Mouse (Mus musculus) forebrain, embryonic 12.5 days (tissue): Measurements from ENCODE around the gene Adra1b. TPM values are rescaled to one million over a fixed set of nuclear protein-coding genes. Genes with fewer than 3 reads are reported as not detected.
A peak's percentile ranks its signal among the peaks of the same experiment; 100 is the strongest.

Experiments used
- ATAC-seq: fragments of 200-750 bp; cut with Nextera tagmentation; 2 replicates; pipeline ENCODE4 v1.8.0; 2017; ENCODE audit warnings: moderate TSS enrichment; ENCODE audit not compliant: low FRiP score
- H3K27ac ChIP-seq: fragments of 300-500 bp; sonication (generic); 2 replicates; pipeline ENCODE4 v1.5.1; 2016; ENCODE audit warnings: mild to moderate bottlenecking
- H3K27me3 ChIP-seq: fragments of 300-500 bp; sonication (generic); 2 replicates; pipeline ENCODE4 v1.6.1; 2016; ENCODE audit warnings: mild to moderate bottlenecking
- H3K36me3 ChIP-seq: fragments of 300-500 bp; sonication (generic); replicated peaks from 2 replicates; pipeline ENCODE4 v1.6.1; 2016; ENCODE audit warnings: mild to moderate bottlenecking
- H3K4me1 ChIP-seq: fragments of 300-500 bp; sonication (generic); 2 replicates; pipeline ENCODE4 v1.6.1; 2016
- H3K4me2 ChIP-seq: fragments of 300-500 bp; sonication (generic); 2 replicates; pipeline ENCODE4 v1.6.1; 2016; ENCODE audit warnings: mild to moderate bottlenecking, moderate library complexity
- H3K4me3 ChIP-seq: fragments of 300-500 bp; sonication (generic); replicated peaks from 2 replicates; pipeline ENCODE4 v1.5.1; 2016; ENCODE audit warnings: mild to moderate bottlenecking
- H3K9ac ChIP-seq: fragments of 300-500 bp; sonication (generic); 2 replicates; pipeline ENCODE4 v1.6.1; 2016; ENCODE audit warnings: mild to moderate bottlenecking
- H3K9me3 ChIP-seq: fragments of 300-500 bp; sonication (generic); 2 replicates; pipeline ENCODE4 v1.6.1; 2016
- WGBS: fragments of 180-500 bp; shearing (Covaris S2); methylation state at CpG from one replicate; pipeline ENCODE4 v1.1.7; 2016; 5-methylcytosine and 5-hydroxymethylcytosine counted together
- polyA plus RNA-seq: library from polyadenylated mRNA; unstranded; fragments of >200 nt; fragmentation: Nextera tagmentation; extraction: Ambion mirVana; gene quantifications from 2 replicates; pipeline ENCODE4 v1.2.1, GENCODE M21; 2016

Adra1b gene
- polyA plus RNA-seq, 1 experiment from 2014 or later, result 0.37 TPM

DNA sequence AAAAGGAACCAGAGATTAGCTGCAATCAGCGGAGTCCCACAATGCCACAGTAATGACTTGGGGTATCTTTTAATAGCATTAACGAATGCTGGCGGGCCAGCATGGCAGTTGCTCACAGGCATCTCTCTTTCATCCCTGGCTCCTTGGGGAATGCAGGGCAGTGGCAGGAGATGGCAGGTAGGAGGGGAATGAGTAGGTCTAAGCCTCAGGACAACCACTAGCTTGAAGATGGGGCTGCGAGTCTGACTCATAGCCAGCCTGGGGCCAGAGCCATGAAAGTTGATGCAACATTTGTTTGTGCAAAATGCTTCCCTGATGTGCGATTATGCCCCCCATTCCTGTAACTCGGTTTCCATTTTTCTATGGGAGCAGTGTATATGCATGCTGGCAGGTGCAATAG is 25.2 kb upstream of the Adra1b start:
- H3K4me1 ChIP-seq, result peaks cover 3% of the 10 kb centered on the region; the same call in 1 of the 2 replicates

DNA sequence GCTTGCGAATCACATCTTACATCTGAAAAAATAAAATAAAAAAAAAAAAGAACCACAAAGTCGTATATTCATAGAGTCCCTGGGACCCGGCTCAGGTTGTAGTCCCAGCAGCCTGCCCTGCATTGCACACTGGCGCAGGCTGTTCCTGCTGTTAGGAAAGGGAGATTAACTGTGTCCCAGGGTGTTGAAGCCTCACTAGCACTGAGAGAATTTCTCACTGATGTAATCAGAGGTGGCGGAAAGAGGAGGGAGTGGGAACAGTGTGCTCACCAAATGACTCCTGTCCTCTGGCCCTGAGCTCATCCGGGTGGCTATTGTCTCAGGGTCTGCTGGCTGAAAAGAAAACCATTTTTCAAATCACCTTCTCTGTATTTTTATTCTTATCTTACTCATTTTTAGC is 24.6 kb upstream of the Adra1b start:
- peak; percentile 58; the same call in 1 of the 2 replicates for ATAC-seq
- 23% methylated on average over 6 of the region's 6 CpGs for WGBS
- no peaks in the 10 kb centered on the region for H3K9me3 ChIP-seq
- H3K4me2 ChIP-seq, result no peak overlapping the region
- H3K9ac ChIP-seq, result no peak overlapping the region
- no peak overlapping the region for H3K27ac ChIP-seq
- 0 out of 2 replicates have a peak, but pooled peaks cover 7% of the 10 kb centered on the region for H3K27me3 ChIP-seq
- H3K4me3 ChIP-seq, result no peak overlapping the region
- H3K36me3 ChIP-seq, result no peaks in the 10 kb centered on the region
- peaks cover 3% of the 10 kb centered on the region; the same call in 1 of the 2 replicates for H3K4me1 ChIP-seq

More for the DNA sequence above, 25.2 kb upstream of the Adra1b start:
- Histone ChIP-seq H3K4me2 (no peak overlapping the region), H3K27me3 (0 out of 2 replicates have a peak, but pooled peaks cover 7% of the 10 kb centered on the region), H3K4me3 (no peak overlapping the region), H3K27ac (no peak overlapping the region), H3K9me3 (no peaks in the 10 kb centered on the region), H3K36me3 (no peaks in the 10 kb centered on the region), H3K9ac (no peak overlapping the region)
- WGBS, result 25% methylated on average over 6 of the region's 6 CpGs
- no peak; the same call in 1 of the 2 replicates for ATAC-seq

DNA sequence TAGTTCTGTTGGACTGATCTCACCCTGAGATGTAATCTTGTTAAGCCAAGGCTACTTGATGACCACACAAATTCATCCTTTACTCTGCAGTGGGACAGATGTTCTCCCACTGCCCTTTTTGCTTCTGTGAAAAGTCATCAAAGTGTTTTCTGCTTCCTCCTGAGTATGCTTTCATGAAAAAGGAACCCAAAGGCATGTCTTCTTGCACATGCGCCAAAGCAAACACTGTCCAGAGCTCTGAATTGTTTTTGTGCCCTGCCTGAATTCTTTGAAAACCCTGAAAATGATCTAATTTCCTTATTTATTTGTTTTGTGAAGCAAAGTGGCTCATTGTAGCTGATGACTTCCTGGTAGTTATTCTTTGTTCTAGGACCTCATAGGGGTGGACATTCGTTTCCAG is 20.7 kb upstream of the Adra1b start:
- Histone ChIP-seq H3K4me1 (peaks cover 3% of the 10 kb centered on the region; the same call in 1 of the 2 replicates), H3K4me2 (no peak overlapping the region), H3K36me3 (no peaks in the 10 kb centered on the region), H3K9me3 (no peaks in the 10 kb centered on the region), H3K27ac (no peak overlapping the region), H3K4me3 (no peak overlapping the region), H3K9ac (no peak overlapping the region), H3K27me3 (no peaks in the 10 kb centered on the region)
- WGBS, result 72% methylated on average over 2 of the region's 2 CpGs
- no peak for ATAC-seq

DNA sequence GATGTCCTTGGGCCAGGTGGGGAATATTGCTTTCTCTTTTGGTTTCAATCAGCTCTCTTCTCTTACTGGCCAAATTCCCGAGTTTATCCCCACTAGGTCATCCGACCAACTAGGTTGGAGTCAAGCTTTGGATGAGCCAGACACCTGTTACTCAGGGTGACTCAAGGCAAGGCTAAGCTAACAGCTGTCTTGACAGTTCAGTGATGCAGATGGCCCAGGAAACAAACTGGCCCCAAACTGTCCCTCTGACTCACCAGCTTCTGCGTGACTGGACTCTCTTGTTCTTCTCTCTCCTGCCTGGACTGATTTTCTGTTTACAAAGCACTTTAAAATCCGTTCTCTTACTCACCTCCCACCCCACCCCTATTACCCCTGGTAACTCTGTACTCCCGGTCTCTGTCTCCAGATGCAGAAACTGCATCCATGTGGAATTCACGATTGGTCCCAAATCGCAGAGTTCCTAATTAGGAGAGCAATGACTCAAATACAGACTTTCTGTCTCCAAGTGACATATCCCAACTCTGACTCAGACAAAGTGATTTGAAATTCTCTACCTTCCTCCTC is 18.6 kb upstream of the Adra1b start:
- H3K36me3 ChIP-seq, result no peaks in the 10 kb centered on the region
- no peak for ATAC-seq
- 85% methylated on average over 7 of the region's 7 CpGs for WGBS

DNA sequence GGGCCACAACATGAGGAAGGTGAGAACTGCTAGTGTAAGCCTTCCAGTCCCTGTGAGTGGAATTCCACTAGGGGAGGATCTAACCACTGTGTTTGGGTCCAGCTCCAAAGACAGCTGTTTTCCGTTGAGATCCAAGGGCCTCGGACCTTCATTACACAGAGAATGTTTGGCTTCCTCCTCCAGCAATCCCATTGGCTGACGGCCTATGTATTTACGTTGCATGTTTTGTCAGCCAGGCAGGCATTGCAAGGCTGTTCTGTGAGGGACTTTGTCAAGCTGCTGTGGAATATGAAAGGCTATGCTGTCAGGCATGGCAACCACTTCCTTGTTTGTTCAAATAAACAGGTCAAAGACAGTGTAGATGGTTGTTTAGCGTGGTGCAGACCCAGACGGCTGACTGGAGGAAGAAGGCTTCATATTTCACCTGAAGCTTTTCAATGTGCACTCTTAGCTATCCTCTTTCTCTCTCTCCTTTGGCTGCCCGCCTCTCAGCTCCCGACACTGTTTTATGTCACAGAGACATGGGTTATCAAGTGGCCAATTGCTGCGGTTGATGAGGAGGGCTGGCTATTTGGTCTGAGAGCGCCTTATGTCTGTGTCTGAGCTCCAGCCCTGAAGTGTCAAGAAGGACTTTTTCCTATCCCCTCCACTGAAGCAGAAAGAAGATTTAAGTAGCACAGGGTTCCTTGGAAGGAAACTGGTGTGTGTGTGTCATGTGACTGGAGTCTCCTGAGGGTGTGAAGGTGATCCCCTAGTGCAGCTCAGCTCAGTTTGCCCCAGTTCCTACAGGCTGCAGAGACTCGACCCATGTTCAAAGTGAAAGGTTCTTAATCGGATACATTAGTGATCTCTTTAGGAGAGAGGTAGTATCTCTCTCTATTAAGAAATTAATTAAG is 13.8 kb upstream of the Adra1b start:
- Histone ChIP-seq H3K9me3 (no peaks in the 10 kb centered on the region), H3K27ac (no peak overlapping the region), H3K27me3 (no peaks in the 10 kb centered on the region), H3K4me2 (no peak overlapping the region), H3K36me3 (no peaks in the 10 kb centered on the region), H3K9ac (no peak overlapping the region), H3K4me1 (no peaks in the 10 kb centered on the region), H3K4me3 (no peak overlapping the region)
- no peak for ATAC-seq
- WGBS, result 77% methylated on average over 12 of the region's 12 CpGs

More for the DNA sequence above, 18.6 kb upstream of the Adra1b start:
- Histone ChIP-seq H3K4me1 (no peaks in the 10 kb centered on the region), H3K9ac (no peak overlapping the region), H3K9me3 (no peaks in the 10 kb centered on the region), H3K27me3 (no peaks in the 10 kb centered on the region), H3K27ac (no peak overlapping the region), H3K4me2 (no peak overlapping the region), H3K4me3 (no peak overlapping the region)

DNA sequence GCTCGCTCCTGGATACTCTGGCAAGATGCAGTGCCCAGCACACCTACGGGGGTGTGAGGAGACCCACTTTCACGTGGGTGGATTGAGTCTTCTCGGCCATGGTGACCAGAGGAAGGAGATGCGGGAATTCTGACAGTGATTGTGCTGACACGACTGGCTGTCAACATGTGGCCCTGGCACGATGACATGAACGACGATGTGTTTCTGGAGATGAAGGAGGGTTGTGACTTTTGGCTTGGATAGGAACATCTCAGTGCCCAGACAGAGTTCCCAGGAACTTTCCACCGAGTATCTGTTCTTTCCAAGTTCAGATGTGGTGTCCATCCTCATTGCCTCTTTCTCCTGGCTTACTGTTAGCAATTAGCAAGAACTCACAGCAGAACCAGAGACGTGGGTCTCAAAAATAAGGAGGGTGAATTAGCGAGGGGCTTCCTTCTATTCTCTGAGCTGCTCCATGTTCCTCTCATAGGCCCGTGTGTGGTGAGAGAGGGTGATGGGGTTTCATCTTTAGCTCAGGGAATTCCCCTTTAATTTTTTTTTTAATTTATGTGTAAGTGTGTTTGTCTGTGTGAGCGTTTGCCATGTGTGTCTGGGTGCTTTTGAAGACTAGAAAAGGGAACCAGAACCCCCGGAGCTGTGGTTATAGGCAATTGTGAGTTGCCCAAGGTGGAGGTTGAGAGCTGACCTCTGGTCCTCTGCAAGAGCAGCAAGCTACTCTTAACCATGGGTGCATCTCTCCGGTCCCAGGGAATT is 11.3 kb upstream of the Adra1b start:
- Histone ChIP-seq H3K36me3 (no peaks in the 10 kb centered on the region), H3K4me1 (no peaks in the 10 kb centered on the region), H3K9me3 (no peaks in the 10 kb centered on the region), H3K27ac (no peak overlapping the region), H3K4me2 (no peak overlapping the region), H3K27me3 (no peaks in the 10 kb centered on the region), H3K9ac (no peak overlapping the region), H3K4me3 (no peak overlapping the region)
- ATAC-seq, result no peak
- WGBS, result 93% methylated on average over 16 of the region's 16 CpGs

DNA sequence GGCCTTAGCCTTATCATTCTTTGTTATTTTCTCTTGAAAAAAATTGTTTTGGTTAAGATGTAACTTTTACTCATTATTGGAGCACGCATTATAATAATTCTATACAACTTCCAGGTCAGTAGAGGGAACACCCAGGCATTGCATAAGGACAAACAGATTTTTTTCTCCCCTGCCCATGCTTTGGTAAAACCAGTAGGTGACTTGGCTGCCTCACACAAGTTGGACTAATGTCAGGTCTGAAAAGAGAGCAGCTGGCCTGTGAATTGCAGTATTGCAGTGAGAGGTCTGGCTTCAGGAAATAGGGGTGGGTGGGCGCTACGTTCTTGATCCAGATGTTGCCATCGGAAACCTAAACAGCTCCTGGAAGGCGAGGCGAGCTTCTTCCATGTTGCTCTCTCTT is 10.6 kb upstream of the Adra1b start:
- Histone ChIP-seq H3K4me3 (no peak overlapping the region), H3K36me3 (no peaks in the 10 kb centered on the region), H3K4me2 (no peak overlapping the region), H3K27ac (no peak overlapping the region), H3K9ac (no peak overlapping the region), H3K4me1 (no peaks in the 10 kb centered on the region), H3K27me3 (no peaks in the 10 kb centered on the region), H3K9me3 (no peaks in the 10 kb centered on the region)
- no peak for ATAC-seq
- 92% methylated on average over 6 of the region's 6 CpGs for WGBS

DNA sequence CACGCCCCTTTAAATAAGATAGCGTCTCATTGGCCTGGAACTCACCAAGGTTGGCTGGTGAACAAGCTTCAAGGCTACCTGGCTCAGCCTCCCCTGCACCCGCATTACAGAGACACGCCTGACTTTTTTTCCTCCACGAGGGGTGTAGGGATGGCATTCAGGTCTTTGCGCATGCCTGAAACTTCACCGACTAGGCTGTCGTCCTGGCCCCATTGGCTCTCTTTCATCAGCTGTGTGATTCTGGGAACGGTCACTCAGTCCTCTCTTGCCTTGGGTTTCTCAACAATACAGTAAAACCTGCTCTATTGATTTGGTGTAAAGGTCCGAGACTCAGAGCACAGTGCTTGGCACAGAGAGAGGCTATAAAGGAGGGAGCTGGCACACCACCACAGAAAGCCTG is 2.3 kb upstream of the Adra1b start:
- H3K4me3 ChIP-seq, result no peak overlapping the region
- no peaks in the 10 kb centered on the region for H3K36me3 ChIP-seq
- WGBS, result 86% methylated on average over 10 of the region's 10 CpGs

DNA sequence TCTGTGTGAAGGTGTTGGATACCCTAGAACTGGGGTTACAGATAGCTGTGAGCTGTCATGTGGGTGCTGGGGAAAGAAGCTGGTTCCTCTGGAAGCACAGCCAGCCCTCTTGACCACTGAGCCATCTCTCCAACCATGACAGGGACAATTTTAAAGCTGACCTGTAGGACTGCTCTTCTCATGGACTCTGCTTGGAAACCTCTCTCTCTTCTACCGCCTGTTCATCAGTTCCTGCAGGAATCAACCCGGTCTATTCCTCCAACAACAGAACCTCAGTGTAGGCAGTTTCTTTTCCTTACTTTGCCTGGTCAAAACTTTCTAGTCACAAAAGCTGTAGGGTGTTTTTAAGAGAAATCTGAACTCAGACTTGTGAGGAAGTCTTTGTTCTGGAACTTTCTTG is 1.3 kb downstream of the Adra1b start:
- Histone ChIP-seq H3K4me1 (no peaks in the 10 kb centered on the region), H3K4me3 (no peak overlapping the region), H3K9me3 (no peaks in the 10 kb centered on the region), H3K9ac (no peak overlapping the region), H3K27ac (no peak overlapping the region), H3K4me2 (no peak overlapping the region), H3K27me3 (no peaks in the 10 kb centered on the region), H3K36me3 (no peaks in the 10 kb centered on the region)
- ATAC-seq, result no peak
- WGBS, result 83% methylated on average over 2 of the region's 2 CpGs

More for the DNA sequence above, 2.3 kb upstream of the Adra1b start:
- Histone ChIP-seq H3K9ac (no peak overlapping the region), H3K27me3 (no peaks in the 10 kb centered on the region), H3K9me3 (no peaks in the 10 kb centered on the region), H3K27ac (no peak overlapping the region), H3K4me2 (no peak overlapping the region), H3K4me1 (no peaks in the 10 kb centered on the region)
- ATAC-seq, result no peak

DNA sequence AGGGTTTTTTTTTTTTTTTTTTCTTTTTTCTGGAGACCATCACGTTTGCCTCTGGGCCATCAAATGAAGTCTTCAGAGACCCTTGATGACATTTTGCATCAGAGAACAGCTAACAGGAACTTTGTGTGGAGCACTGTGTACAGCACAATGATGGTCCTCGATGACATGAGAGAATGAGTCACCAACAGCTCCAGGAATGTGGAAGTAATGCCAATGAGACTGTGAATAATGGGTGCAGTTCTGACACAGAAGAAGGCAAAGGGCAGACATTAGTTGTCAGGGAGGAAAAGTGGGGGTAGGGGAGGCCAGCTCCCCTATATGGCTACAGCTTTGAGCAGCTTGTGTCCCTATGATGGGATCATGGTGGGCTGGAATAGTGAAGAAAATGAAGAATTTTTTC is 5.7 kb downstream of the Adra1b start:
- ATAC-seq, result no peak
- no peaks in the 10 kb centered on the region for H3K9me3 ChIP-seq
- H3K36me3 ChIP-seq, result no peaks in the 10 kb centered on the region
- H3K4me3 ChIP-seq, result no peak overlapping the region
- no peak overlapping the region for H3K27ac ChIP-seq
- H3K27me3 ChIP-seq, result no peaks in the 10 kb centered on the region
- WGBS, result 65% methylated on average over 2 of the region's 2 CpGs
- H3K9ac ChIP-seq, result no peak overlapping the region
- H3K4me1 ChIP-seq, result no peaks in the 10 kb centered on the region
- no peak overlapping the region for H3K4me2 ChIP-seq

DNA sequence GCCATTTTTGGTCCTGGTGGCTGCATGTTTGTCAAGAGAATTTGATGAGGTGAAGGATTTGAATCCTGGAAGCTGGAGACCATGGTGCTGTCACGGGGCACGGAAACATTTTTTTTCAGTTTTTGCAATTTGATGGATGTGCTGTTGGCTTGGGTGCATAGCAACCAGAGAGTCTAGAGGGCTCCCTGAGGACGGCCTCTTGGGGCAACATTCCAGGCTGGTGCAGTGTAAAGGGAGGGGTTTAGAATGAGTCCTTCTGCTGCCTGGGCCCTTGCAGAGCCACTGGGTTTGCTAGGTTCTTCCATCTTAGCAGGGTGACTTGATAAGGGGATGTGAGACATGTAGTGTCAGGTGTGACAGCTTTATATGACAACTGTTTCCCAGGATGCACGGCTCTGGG is 8.5 kb downstream of the Adra1b start:
- WGBS, result 85% methylated on average over 4 of the region's 4 CpGs
- Histone ChIP-seq H3K27ac (no peak overlapping the region), H3K4me3 (no peak overlapping the region), H3K9ac (no peak overlapping the region), H3K4me1 (peaks cover 3% of the 10 kb centered on the region; the same call in 1 of the 2 replicates), H3K4me2 (no peak overlapping the region), H3K27me3 (no peaks in the 10 kb centered on the region), H3K36me3 (no peaks in the 10 kb centered on the region), H3K9me3 (no peaks in the 10 kb centered on the region)
- ATAC-seq, result no peak

DNA sequence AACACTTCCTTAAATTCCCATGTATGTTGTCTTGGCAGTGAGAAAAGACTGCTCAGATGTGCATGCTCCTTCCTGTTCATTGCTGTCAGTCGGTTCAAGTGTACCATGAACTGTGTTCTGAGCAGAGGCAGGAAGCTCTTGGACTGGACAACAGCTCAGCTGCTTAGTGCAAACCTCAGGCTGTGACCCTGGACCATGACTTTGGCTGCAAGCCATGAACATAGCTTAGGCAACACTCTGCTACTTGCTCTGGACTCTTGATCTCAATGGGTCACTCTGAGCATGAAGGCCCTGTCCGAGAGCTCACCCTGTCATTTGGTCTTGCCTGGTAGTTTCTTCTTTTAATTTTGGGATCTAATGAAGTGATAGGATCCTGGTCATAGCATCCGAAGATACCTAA is 9.6 kb downstream of the Adra1b start:
- Histone ChIP-seq H3K36me3 (no peaks in the 10 kb centered on the region), H3K9me3 (no peaks in the 10 kb centered on the region), H3K9ac (no peak overlapping the region), H3K4me2 (no peak overlapping the region), H3K27ac (no peak overlapping the region), H3K4me1 (peaks cover 3% of the 10 kb centered on the region; the same call in 1 of the 2 replicates), H3K4me3 (no peak overlapping the region), H3K27me3 (no peaks in the 10 kb centered on the region)
- WGBS, result 86% methylated on average over 3 of the region's 3 CpGs
- no peak for ATAC-seq
